Mouse (Mus musculus) stomach, embryonic 15.5 days (tissue): ENCODE measurements around the gene 1110051M20Rik. TPM values are rescaled to one million over a fixed set of nuclear protein-coding genes. Genes with fewer than 3 reads are reported as not detected.
A peak's percentile ranks its signal among the peaks of the same experiment; 100 is the strongest.

ENCODE experiments used
- ATAC-seq: fragments of 200-750 bp; cut with Nextera tagmentation; 2 replicates; pipeline ENCODE4 v1.8.0; 2017; ENCODE audit warnings: low read depth, moderate number of reproducible peaks, moderate TSS enrichment; ENCODE audit not compliant: insufficient read depth, low FRiP score
- H3K27ac ChIP-seq: fragments of 300-500 bp; sonication (generic); 2 replicates; pipeline ENCODE4 v1.5.1; 2015; ENCODE audit warnings: mild to moderate bottlenecking, inconsistent platforms
- H3K27me3 ChIP-seq: fragments of 300-500 bp; sonication (generic); replicated peaks from 2 replicates; pipeline ENCODE4 v1.6.1; 2015; ENCODE audit warnings: inconsistent platforms
- H3K36me3 ChIP-seq: fragments of 300-500 bp; sonication (generic); 2 replicates; pipeline ENCODE4 v1.6.1; 2015; ENCODE audit warnings: inconsistent platforms
- H3K4me1 ChIP-seq: fragments of 300-500 bp; sonication (generic); 2 replicates; pipeline ENCODE4 v1.6.1; 2015; ENCODE audit warnings: inconsistent platforms
- H3K4me2 ChIP-seq: fragments of 300-500 bp; sonication (generic); 2 replicates; pipeline ENCODE4 v1.6.1; 2015; ENCODE audit warnings: mild to moderate bottlenecking, inconsistent platforms
- H3K4me3 ChIP-seq: fragments of 300-500 bp; sonication (generic); replicated peaks from 2 replicates; pipeline ENCODE4 v1.5.1; 2015; ENCODE audit warnings: inconsistent platforms
- H3K9ac ChIP-seq: fragments of 300-500 bp; sonication (generic); 2 replicates; pipeline ENCODE4 v1.6.1; 2015; ENCODE audit warnings: inconsistent platforms
- H3K9me3 ChIP-seq: fragments of 300-500 bp; sonication (generic); 2 replicates; pipeline ENCODE4 v1.6.1; 2016; ENCODE audit warnings: inconsistent platforms
- WGBS: fragments of 180-500 bp; shearing (Covaris S2); methylation state at CpG from one replicate; pipeline ENCODE4 v1.1.7; 2015; 5-methylcytosine and 5-hydroxymethylcytosine counted together
- polyA plus RNA-seq: library from polyadenylated mRNA; unstranded; fragments of >200 nt; fragmentation: Nextera tagmentation; extraction: Ambion mirVana; gene quantifications from 2 replicates; pipeline ENCODE4 v1.2.1, GENCODE M21; 2015

Gene 1110051M20Rik
- polyA plus RNA-seq, 1 experiment from 2014 or later: 42.4 TPM

DNA sequence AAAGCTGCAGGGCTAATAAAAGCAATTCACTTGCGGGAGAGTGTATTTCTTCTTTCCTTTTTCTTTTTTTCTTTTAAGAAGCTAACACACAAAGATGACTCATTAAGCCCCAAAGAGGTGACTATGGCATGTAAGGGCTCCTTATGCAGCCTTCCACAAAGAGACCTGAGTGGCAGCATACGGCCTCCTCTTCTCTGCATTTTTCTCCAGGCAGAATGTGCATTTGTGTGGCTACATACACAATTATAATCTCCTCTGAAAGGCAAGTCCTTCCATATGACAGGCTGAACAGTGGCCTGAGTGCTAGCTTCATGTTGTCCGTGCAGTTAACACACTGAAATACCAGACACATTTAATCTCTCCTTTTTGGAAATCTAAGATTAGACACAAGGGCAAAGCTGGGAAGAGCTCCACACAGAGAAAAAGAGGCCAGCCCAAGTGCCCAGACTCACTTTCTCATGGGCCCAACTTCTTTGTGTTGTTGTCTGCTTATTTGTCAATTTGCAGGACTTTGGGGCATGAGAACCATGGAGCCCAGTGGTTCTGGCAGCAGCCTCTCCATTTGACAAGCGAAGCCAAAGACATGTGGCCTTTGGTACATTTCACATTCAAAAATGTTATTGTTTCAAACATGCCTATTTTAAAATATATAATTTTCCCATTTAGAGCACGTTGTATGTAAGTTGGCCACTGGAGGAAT, 7.2 kb downstream of the 1110051M20Rik start:
- ATAC-seq: no peak
- H3K36me3 ChIP-seq: no peaks in the 10 kb centered on the region
- no peaks in the 10 kb centered on the region for H3K4me1 ChIP-seq
- no peak overlapping the region for H3K4me3 ChIP-seq
- H3K9me3 ChIP-seq: no peaks in the 10 kb centered on the region
- no peak overlapping the region for H3K4me2 ChIP-seq
- no peak overlapping the region for H3K9ac ChIP-seq
- H3K27ac ChIP-seq: no peak overlapping the region
- WGBS: 79% methylated on average over 5 of the region's 5 CpGs
- H3K27me3 ChIP-seq: no peaks in the 10 kb centered on the region

DNA sequence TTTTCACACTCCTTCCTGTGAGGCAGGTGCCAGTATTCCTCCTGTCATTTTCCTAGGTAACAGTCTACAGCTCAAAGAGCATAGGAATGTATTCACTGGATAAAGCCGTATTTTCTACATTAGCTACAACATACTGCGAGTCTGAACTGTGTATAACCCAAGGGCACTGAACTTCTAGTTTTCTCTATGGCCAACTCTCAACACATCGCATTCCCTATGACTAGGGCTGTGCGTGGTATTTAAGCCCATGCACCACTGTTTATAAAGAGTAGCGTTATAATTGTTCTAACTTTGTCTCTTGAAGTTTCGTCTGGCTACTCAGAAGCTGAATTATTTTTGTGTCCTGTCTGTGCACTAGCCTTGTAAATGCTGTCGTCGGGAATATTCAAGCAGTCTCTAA, 7.8 kb downstream of the 1110051M20Rik start:
- no peak overlapping the region for H3K9ac ChIP-seq
- no peaks in the 10 kb centered on the region for H3K9me3 ChIP-seq
- no peak for ATAC-seq
- no peak overlapping the region for H3K27ac ChIP-seq
- 84% methylated on average over 8 of the region's 8 CpGs for WGBS
- H3K4me3 ChIP-seq: no peak overlapping the region
- no peaks in the 10 kb centered on the region for H3K4me1 ChIP-seq
- H3K36me3 ChIP-seq: no peaks in the 10 kb centered on the region
- no peak overlapping the region for H3K4me2 ChIP-seq
- no peaks in the 10 kb centered on the region for H3K27me3 ChIP-seq

DNA sequence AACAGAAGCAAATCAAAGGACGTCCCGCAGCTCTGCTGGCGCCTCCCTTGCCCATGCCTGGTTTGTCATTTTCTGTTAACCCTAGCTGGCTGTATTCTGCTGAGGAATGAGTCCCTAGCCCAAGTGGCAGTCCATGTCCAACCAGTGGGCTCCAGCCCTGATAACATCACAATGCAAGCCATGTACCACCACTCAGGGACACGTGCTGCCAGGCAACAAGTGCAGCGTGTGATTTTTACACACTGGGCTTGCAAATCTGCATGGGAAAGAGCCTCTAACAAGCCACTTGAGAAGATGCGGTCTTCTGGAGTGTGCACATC, 13.9 kb downstream of the 1110051M20Rik start:
- Histone ChIP-seq H3K27ac (no peak overlapping the region), H3K4me1 (peaks cover 4% of the 10 kb centered on the region; the same call in 1 of the 2 replicates), H3K4me3 (no peak overlapping the region), H3K9me3 (no peaks in the 10 kb centered on the region), H3K27me3 (no peaks in the 10 kb centered on the region), H3K9ac (no peak overlapping the region), H3K36me3 (no peaks in the 10 kb centered on the region), H3K4me2 (no peak overlapping the region)
- no peak for ATAC-seq
- WGBS: 38% methylated on average over 6 of the region's 6 CpGs

DNA sequence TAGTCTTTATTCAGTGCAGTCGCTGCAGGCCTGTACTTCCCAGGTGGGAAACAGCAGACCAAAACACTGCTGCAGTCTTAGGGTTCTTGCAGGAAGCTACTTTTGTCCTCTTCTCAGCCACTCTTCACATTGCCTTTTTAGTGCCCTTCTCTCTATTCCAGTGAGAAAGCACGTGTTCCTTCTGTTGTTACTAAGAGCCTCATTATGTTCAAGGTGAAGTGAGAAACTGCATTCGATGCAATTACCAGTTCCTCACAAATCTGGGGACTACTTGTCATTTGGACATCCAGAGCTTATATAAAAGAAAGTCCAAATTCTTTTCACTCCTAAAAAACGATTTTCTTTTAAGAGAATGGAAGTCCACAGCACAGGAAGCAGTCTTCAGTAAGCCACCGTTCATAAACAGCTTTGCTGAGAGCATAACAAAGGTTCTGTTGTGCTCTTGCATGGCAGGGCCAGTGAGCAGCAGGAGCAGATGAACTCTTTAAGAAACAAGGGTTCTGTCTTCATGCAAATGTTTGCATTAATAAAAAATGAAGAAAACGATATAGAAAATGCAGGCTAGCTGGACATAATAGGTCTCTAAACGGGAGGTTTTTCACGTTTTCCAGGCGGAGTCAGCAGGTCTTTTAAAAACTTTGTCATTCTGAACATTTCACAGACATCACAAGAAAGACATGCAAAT, 14.4 kb downstream of the 1110051M20Rik start:
- ATAC-seq: no peak
- WGBS: 30% methylated on average over 9 of the region's 9 CpGs
- Histone ChIP-seq H3K27me3 (no peaks in the 10 kb centered on the region), H3K9ac (no peak overlapping the region), H3K9me3 (no peaks in the 10 kb centered on the region), H3K4me1 (peaks cover 4% of the 10 kb centered on the region; the same call in 1 of the 2 replicates), H3K4me2 (no peak overlapping the region), H3K36me3 (no peaks in the 10 kb centered on the region), H3K27ac (no peak overlapping the region), H3K4me3 (no peak overlapping the region)

DNA sequence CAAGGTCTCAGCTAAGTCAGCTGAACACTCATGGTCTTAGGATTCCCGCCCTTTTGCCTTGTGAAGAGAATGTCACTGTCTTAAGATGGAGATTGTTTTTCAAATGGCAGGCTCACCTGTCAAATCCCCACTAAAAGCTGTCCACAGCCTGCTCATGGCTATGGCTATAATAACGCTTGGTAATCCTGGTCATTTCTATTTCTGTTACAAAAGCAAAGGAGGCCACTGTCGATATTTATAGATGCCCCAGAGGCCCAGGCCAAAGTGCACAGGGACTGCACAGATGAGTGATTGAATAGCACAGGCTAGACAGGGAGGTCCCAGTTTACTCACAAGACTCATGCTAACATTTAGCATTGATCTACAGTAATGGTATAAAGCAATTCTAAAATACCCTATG, 15.4 kb downstream of the 1110051M20Rik start:
- H3K4me1 ChIP-seq: peaks cover 4% of the 10 kb centered on the region; the same call in 1 of the 2 replicates
- H3K4me2 ChIP-seq: no peak overlapping the region
- H3K9ac ChIP-seq: no peak overlapping the region
- no peak for ATAC-seq
- H3K36me3 ChIP-seq: no peaks in the 10 kb centered on the region
- no peak overlapping the region for H3K4me3 ChIP-seq
- no peaks in the 10 kb centered on the region for H3K27me3 ChIP-seq
- H3K27ac ChIP-seq: no peak overlapping the region
- H3K9me3 ChIP-seq: no peaks in the 10 kb centered on the region
- 73% methylated on average over 3 of the region's 3 CpGs for WGBS

DNA sequence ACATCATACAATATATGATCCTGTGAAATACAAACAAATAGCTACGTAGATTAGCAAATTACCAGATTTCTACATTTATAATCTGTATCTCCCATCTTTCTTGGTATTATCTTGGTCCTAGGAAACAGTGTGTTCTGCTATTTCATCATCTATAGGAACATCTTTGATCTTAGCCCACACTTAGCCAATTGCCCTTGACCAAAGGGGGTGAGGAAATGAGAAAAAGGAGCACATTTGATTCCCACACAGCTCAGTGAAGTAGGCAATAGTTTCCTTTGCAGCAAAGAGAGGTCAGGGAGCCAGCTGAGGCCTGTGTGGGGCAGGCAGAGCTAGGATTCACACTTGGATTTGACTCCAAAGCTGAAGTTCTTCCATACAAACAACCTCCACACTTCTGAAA, 18.2 kb downstream of the 1110051M20Rik start:
- Histone ChIP-seq H3K9me3 (no peaks in the 10 kb centered on the region), H3K4me3 (no peak overlapping the region), H3K4me2 (no peak overlapping the region), H3K36me3 (peaks cover 3% of the 10 kb centered on the region; the same call in 1 of the 2 replicates), H3K9ac (no peak overlapping the region), H3K27me3 (no peaks in the 10 kb centered on the region), H3K4me1 (peaks cover 4% of the 10 kb centered on the region; the same call in 1 of the 2 replicates), H3K27ac (no peak overlapping the region)
- 79% methylated on average over 1 of the region's 1 CpGs for WGBS
- no peak for ATAC-seq

DNA sequence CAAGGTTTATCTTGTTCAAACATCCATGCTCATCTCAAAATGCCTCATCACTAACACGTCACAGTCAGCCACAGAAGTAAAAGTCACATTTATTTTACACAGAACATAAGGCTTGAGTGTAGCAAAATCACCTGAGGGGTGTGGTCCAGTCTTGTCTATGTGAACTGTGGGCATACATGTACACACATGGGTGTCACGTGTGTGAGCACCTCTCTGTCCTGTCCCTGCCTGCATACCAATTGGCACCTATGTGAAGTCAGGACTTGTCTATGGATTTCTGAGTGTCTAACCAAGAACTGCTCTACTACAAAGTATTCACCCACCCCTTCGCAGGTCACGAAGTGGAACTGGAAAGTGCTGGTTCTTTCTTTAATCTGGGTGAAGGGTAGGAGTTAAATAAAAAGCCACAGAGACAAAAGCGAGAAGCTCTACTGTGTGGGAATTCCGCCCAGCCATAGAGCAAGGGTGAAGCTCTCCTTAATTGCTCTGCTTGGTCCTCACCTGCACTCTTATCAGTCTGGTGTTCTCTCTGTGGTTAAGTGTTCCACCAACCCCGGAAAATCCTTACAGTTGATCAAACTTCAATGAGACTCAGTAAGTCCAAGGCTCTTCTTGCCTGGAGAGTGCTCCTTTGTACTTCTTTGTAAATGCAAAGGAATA, 20.3 kb downstream of the 1110051M20Rik start:
- Histone ChIP-seq H3K4me1 (no peaks in the 10 kb centered on the region), H3K9me3 (no peaks in the 10 kb centered on the region), H3K4me3 (no peak overlapping the region), H3K4me2 (no peak overlapping the region), H3K27me3 (no peaks in the 10 kb centered on the region), H3K36me3 (peaks cover 11% of the 10 kb centered on the region; the same call in 1 of the 2 replicates), H3K9ac (no peak overlapping the region), H3K27ac (0 out of 2 replicates have a peak overlapping the region, but pooled peaks have one; percentile 22)
- WGBS: 79% methylated on average over 7 of the region's 7 CpGs
- ATAC-seq: no peak

DNA sequence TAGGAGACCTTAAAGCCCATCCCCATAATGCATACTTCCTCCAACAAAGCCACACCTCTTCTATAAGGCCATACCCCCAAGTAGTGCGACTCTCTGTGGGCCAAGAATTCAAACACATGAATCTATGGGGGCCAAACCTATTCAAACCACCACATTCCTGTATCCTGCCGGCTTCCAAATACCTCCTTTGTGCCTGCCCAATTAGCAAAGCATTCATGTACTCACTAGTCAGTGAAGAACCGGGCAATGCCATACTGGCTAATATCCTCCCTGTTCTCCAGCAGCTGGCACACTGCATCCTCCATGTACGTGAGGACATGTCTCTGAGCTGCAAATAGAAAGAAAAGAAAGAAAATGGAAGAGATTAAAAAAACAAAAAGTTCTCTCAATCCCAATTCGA, 22.9 kb downstream of the 1110051M20Rik start:
- peaks cover 11% of the 10 kb centered on the region; the same call in 1 of the 2 replicates for H3K36me3 ChIP-seq
- H3K4me1 ChIP-seq: no peaks in the 10 kb centered on the region
- no peak overlapping the region for H3K9ac ChIP-seq
- no peaks in the 10 kb centered on the region for H3K27me3 ChIP-seq
- no peaks in the 10 kb centered on the region for H3K9me3 ChIP-seq
- WGBS: 86% methylated on average over 5 of the region's 5 CpGs
- no peak overlapping the region for H3K27ac ChIP-seq
- H3K4me3 ChIP-seq: no peak overlapping the region
- no peak for ATAC-seq
- H3K4me2 ChIP-seq: no peak overlapping the region

DNA sequence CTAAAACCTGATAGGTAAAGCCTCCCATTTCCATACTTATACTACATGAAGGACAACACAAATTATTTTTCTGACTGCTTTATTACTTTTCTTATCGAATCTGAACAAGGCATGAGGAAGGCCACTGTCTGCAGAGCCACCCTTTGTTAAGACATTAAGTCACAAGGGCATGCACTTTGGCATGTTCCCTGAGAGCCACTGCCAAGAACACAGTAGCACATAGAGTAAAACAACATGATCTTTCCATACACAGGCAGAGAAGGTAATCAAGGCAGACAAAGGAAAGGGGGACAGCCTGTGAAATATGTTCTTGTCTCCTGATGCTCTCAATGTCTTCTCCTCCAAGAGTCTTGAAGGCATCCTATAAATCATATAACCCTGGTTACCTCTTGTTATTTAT, 30.7 kb downstream of the 1110051M20Rik start:
- Histone ChIP-seq H3K9ac (no peak overlapping the region), H3K36me3 (no peaks in the 10 kb centered on the region), H3K4me1 (no peaks in the 10 kb centered on the region), H3K27me3 (no peaks in the 10 kb centered on the region), H3K9me3 (no peaks in the 10 kb centered on the region), H3K4me3 (no peak overlapping the region), H3K4me2 (no peak overlapping the region), H3K27ac (no peak overlapping the region)
- 82% methylated on average over 1 of the region's 1 CpGs for WGBS
- no peak for ATAC-seq

DNA sequence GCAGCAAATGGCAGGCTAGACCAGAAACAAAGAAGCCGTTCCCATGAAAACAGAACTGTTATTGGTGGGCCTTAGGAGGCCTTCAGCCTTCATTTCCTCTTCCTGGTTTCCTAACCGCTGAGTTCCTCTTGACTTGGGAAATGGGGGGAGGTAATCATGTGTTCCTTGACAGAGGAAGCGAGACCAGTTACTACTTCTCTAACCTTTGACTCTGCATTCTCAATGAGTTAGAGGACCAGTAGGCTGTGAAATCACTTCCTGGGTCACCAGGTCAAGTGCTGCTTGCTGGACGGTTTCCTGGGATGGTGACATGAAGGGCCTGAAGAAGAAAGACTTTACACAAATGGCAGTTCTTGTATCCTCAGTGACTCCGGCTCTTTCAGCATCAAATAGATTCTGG, 32.1 kb downstream of the 1110051M20Rik start:
- no peak for ATAC-seq
- no peak overlapping the region for H3K27ac ChIP-seq

DNA sequence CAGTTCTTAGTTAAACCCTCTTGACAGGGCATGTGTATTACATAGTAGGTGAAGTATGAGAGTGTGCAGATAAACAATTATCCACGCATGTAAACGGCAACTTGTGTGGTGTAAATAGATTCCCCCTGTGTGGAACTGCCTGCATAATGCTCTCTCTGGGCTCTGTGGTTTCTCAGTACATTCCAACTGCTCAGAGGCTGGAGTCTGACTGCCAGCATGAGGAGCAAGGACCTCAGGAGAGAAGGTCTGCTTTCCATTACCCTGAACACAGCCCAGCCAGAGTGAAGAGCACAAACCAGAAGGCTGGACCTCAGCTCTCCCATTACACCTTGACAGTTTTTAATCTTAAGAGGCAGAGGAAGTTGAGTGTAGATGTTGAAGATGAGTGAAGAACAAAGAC, 33.0 kb downstream of the 1110051M20Rik start:
- no peaks in the 10 kb centered on the region for H3K27me3 ChIP-seq
- 0 out of 2 replicates have a peak overlapping the region, but pooled peaks have one; percentile 3 for H3K27ac ChIP-seq
- H3K4me1 ChIP-seq: no peaks in the 10 kb centered on the region
- 59% methylated on average over 2 of the region's 2 CpGs for WGBS
- no peak overlapping the region for H3K4me3 ChIP-seq
- no peaks in the 10 kb centered on the region for H3K9me3 ChIP-seq
- no peak overlapping the region for H3K4me2 ChIP-seq
- H3K36me3 ChIP-seq: no peaks in the 10 kb centered on the region
- ATAC-seq: no peak
- H3K9ac ChIP-seq: no peak overlapping the region

More for the DNA sequence above, 32.1 kb downstream of the 1110051M20Rik start:
- no peak overlapping the region for H3K4me2 ChIP-seq
- H3K4me1 ChIP-seq: no peaks in the 10 kb centered on the region
- no peaks in the 10 kb centered on the region for H3K27me3 ChIP-seq
- H3K9ac ChIP-seq: no peak overlapping the region
- 73% methylated on average over 5 of the region's 5 CpGs for WGBS
- no peaks in the 10 kb centered on the region for H3K9me3 ChIP-seq
- no peaks in the 10 kb centered on the region for H3K36me3 ChIP-seq
- H3K4me3 ChIP-seq: no peak overlapping the region

DNA sequence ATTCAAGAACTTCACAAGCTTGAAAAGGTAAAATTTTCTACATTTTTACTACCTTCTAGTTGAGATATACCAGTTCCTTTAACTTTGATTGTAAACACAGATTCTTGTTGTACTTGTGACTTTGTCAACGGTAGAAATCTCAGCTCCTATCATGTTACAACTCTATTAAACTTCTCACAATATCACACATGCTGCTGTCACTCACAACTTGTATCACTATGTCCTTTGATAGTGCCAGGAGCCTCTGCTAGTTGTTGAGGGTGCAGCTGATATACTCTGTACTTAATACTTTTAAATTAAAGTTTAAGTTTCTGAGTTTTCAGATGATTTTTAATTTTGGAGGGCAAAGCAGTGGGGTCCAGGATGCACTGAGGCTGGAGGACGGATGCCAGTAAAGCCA, 36.5 kb downstream of the 1110051M20Rik start:
- H3K9me3 ChIP-seq: no peaks in the 10 kb centered on the region
- no peak overlapping the region for H3K4me2 ChIP-seq
- H3K27me3 ChIP-seq: no peaks in the 10 kb centered on the region
- H3K9ac ChIP-seq: no peak overlapping the region
- WGBS: 75% methylated on average over 2 of the region's 2 CpGs
- no peaks in the 10 kb centered on the region for H3K36me3 ChIP-seq
- H3K4me3 ChIP-seq: no peak overlapping the region
- no peak overlapping the region for H3K27ac ChIP-seq
- H3K4me1 ChIP-seq: no peaks in the 10 kb centered on the region
- no peak for ATAC-seq
